Mouse (Mus musculus) lung, postnatal 0 days (tissue): Measurements from ENCODE around the gene Mpz. TPM values are rescaled to one million over a fixed set of nuclear protein-coding genes. Genes with fewer than 3 reads are reported as not detected.

Experiments
- ATAC-seq: fragments of 200-750 bp; cut with Nextera tagmentation; 2 replicates; pipeline ENCODE4 v1.8.0; 2017; ENCODE audit warnings: moderate library complexity
- DNase-seq: peaks from one replicate; pipeline ENCODE4 v3.0.0-alpha.2; 2016; ENCODE audit warnings: low spot score
- H3K27ac ChIP-seq: fragments of 300-500 bp; sonication (generic); 2 replicates; pipeline ENCODE4 v1.5.1; 2014; ENCODE audit warnings: antibody characterized with exemption, mild to moderate bottlenecking, low read length, mixed read lengths
- H3K27me3 ChIP-seq: fragments of 300-500 bp; sonication (generic); replicated peaks from 2 replicates; pipeline ENCODE4 v1.6.1; 2014; ENCODE audit warnings: low read length, mixed read lengths; ENCODE audit not compliant: insufficient read depth
- H3K36me3 ChIP-seq: fragments of 300-500 bp; sonication (generic); 2 replicates; pipeline ENCODE4 v1.6.1; 2014; ENCODE audit warnings: low read length, mixed read lengths; ENCODE audit not compliant: insufficient read depth
- H3K4me1 ChIP-seq: fragments of 300-500 bp; sonication (generic); 2 replicates; pipeline ENCODE4 v1.6.1; 2014; ENCODE audit warnings: antibody characterized with exemption, low read depth, low read length, mixed read lengths; ENCODE audit not compliant: insufficient read depth
- H3K4me2 ChIP-seq: fragments of 300-500 bp; sonication (generic); replicated peaks from 2 replicates; pipeline ENCODE4 v1.6.1; 2014; ENCODE audit warnings: low read depth, mild to moderate bottlenecking, low read length, moderate library complexity, mixed read lengths
- H3K4me3 ChIP-seq: fragments of 300-500 bp; sonication (generic); 2 replicates; pipeline ENCODE4 v1.5.1; 2014; ENCODE audit warnings: low read depth, low read length
- H3K9ac ChIP-seq: fragments of 300-500 bp; sonication (generic); replicated peaks from 2 replicates; pipeline ENCODE4 v1.6.1; 2014; ENCODE audit warnings: low read depth, mild to moderate bottlenecking
- H3K9me3 ChIP-seq: fragments of 300-500 bp; sonication (generic); 2 replicates; pipeline ENCODE4 v1.6.1; 2016; ENCODE audit warnings: low read length, mixed read lengths
- CTCF ChIP-seq: IDR thresholded peaks from 2 replicates; pipeline ENCODE4 v1.5.1; 2016; ENCODE audit warnings: antibody characterized with exemption, mild to moderate bottlenecking
- EP300 ChIP-seq: IDR thresholded peaks from 2 replicates; pipeline ENCODE4 v1.6.1; 2016; ENCODE audit warnings: antibody characterized with exemption, mild to moderate bottlenecking, control low read depth
- WGBS: fragments of 180-500 bp; shearing (Covaris S2); extraction: QIAGEN DNeasy Blood & Tissue Kit; methylation state at CpG from one replicate; pipeline ENCODE4 v1.1.7; 2014; 5-methylcytosine and 5-hydroxymethylcytosine counted together
- polyA plus RNA-seq: library from polyadenylated mRNA; unstranded; fragments of >200 nt; fragmentation: Nextera tagmentation; extraction: Ambion mirVana; gene quantifications from 2 replicates; pipeline ENCODE4 v1.2.1, GENCODE M21; 2015

Gene Mpz
- polyA plus RNA-seq, 1 experiment from 2014 or later: 0.62 TPM

GRCm38 (mm10) chr1:171205704-171206493, 55.4 kb downstream of the Mpz start:
- Histone ChIP-seq H3K27ac (no peak overlapping the region), H3K9me3 (no peaks in the 10 kb centered on the region), H3K4me2 (no peak overlapping the region), H3K27me3 (no peaks in the 10 kb centered on the region), H3K4me1 (no peaks in the 10 kb centered on the region), H3K9ac (no peak overlapping the region), H3K36me3 (no peaks in the 10 kb centered on the region), H3K4me3 (no peak overlapping the region)
- WGBS: 72% methylated on average over 6 of the region's 6 CpGs
- DNase-seq (no peak), ATAC-seq (no peak)
- TF ChIP-seq CTCF (no peak), EP300 (no peak)

- 27% methylated on average over 4 of the region's 4 CpGs for WGBS
- Histone ChIP-seq H3K27ac (no peak overlapping the region), H3K4me3 (no peak overlapping the region), H3K36me3 (no peaks in the 10 kb centered on the region), H3K4me2 (no peak overlapping the region), H3K9me3 (no peaks in the 10 kb centered on the region), H3K9ac (no peak overlapping the region), H3K27me3 (no peaks in the 10 kb centered on the region), H3K4me1 (no peaks in the 10 kb centered on the region)
- DNase-seq (no peak), ATAC-seq (no peak)
- no peak for TF ChIP-seq EP300
- TF ChIP-seq CTCF: no peak
Measured at GRCm38 (mm10) chr1:171209409-171209808, 58.9 kb downstream of the Mpz start.

Other genes with a start within 250 kb of the Mpz start
- gene Fcrlb, start 237.8 kb upstream of the Mpz start, polyA plus RNA-seq: 0.26 TPM in 1 of 2 replicates, not detected in the other
- gene Fcrla, start 223.1 kb upstream of the Mpz start, polyA plus RNA-seq: 0.67 and 0.76 TPM in 2 replicates
- 6.9 and 9.2 TPM in 2 replicates for gene Fcgr2b, start 174.2 kb upstream of the Mpz start, polyA plus RNA-seq
- 3.3 and 4.0 TPM in 2 replicates for gene Fcgr4, start 131.8 kb upstream of the Mpz start, polyA plus RNA-seq
- gene Fcgr3, start 85.8 kb upstream of the Mpz start, polyA plus RNA-seq: 29.3 and 37.4 TPM in 2 replicates
- gene Cfap126, start 36.8 kb upstream of the Mpz start, polyA plus RNA-seq: 32.2 and 33.2 TPM in 2 replicates
- 145 and 157 TPM in 2 replicates for gene Sdhc, start 108 bp upstream of the Mpz start, polyA plus RNA-seq
- gene Pcp4l1, start 45.6 kb downstream of the Mpz start, polyA plus RNA-seq: 3.3 and 4.4 TPM in 2 replicates
- gene Nr1i3, start 63.3 kb downstream of the Mpz start, polyA plus RNA-seq: 0.07 and 0.08 TPM in 2 replicates
- 14.9 and 17.1 TPM in 2 replicates for gene Tomm40l, start 71.8 kb downstream of the Mpz start, polyA plus RNA-seq
- 2.3 and 5.5 TPM in 2 replicates for gene Apoa2, start 74.3 kb downstream of the Mpz start, polyA plus RNA-seq
- gene Fcer1g, start 83.7 kb downstream of the Mpz start, polyA plus RNA-seq: 121 and 130 TPM in 2 replicates
- 2.7 and 3.3 TPM in 2 replicates for gene Adamts4, start 99.7 kb downstream of the Mpz start, polyA plus RNA-seq
- gene Ndufs2, start 100.7 kb downstream of the Mpz start, polyA plus RNA-seq: 172 and 188 TPM in 2 replicates
- gene B4galt3, start 119.6 kb downstream of the Mpz start, polyA plus RNA-seq: 68.4 and 77.0 TPM in 2 replicates
- 28.4 and 30.6 TPM in 2 replicates for gene Ppox, start 130.5 kb downstream of the Mpz start, polyA plus RNA-seq
- gene Usp21, start 137.3 kb downstream of the Mpz start, polyA plus RNA-seq: 38.3 and 40.9 TPM in 2 replicates
- 95.4 and 100 TPM in 2 replicates for gene Ufc1, start 144.3 kb downstream of the Mpz start, polyA plus RNA-seq
- 43.0 and 44.4 TPM in 2 replicates for gene Dedd, start 178.4 kb downstream of the Mpz start, polyA plus RNA-seq
- 39.9 and 45.5 TPM in 2 replicates for gene Nit1, start 194.9 kb downstream of the Mpz start, polyA plus RNA-seq
- 64.1 and 72.7 TPM in 2 replicates for gene Pfdn2, start 195.0 kb downstream of the Mpz start, polyA plus RNA-seq
- 4.0 and 4.5 TPM in 2 replicates for gene Klhdc9, start 210.1 kb downstream of the Mpz start, polyA plus RNA-seq
- gene Nectin4, start 219.4 kb downstream of the Mpz start, polyA plus RNA-seq: 10.1 and 10.2 TPM in 2 replicates
- 3.5 and 4.1 TPM in 2 replicates for gene Arhgap30, start 238.2 kb downstream of the Mpz start, polyA plus RNA-seq